Mouse (Mus musculus) regulatory T cell (primary cell): ENCODE results near the gene Csf2rb2.
"Not testable (repeated sequence)": the region's sequence is repeated elsewhere in the genome, so short reads cannot be mapped to it uniquely, and the experiment has no call there.

Experiments used
- in situ Hi-C: fragments of 300-600 bp; cut with MboI, MseI; formaldehyde crosslinking; loops from one replicate; pipeline ENCODE4 v1.15.1; 2025; ENCODE audit warnings: high pct_unique_total_duplicates

The Csf2rb2 gene

GRCm38 (mm10) chr15:78257326-78258050 lies 48.0 kb downstream of the Csf2rb2 start:
- in situ Hi-C loops = no loop called here

GRCm38 (mm10) chr15:78256602-78257259 lies 48.8 kb downstream of the Csf2rb2 start:
- in situ Hi-C loops = not testable (repeated sequence)

- in situ Hi-C loops = loop anchor here (5.0 kb wide), 1 partner anchor 83 kb away; no protein-coding TSS in a partner anchor
Observed at GRCm38 (mm10) chr15:78254751-78255150, 50.8 kb downstream of the Csf2rb2 start.

- in situ Hi-C loops = no loop called here
Observed at GRCm38 (mm10) chr15:78248410-78248809, 57.1 kb downstream of the Csf2rb2 start.

GRCm38 (mm10) chr15:78247659-78248058 lies 57.9 kb downstream of the Csf2rb2 start:
- in situ Hi-C loops = no loop called here

GRCm38 (mm10) chr15:78246143-78247116 lies 59.1 kb downstream of the Csf2rb2 start:
- in situ Hi-C loops = no loop called here

DNA sequence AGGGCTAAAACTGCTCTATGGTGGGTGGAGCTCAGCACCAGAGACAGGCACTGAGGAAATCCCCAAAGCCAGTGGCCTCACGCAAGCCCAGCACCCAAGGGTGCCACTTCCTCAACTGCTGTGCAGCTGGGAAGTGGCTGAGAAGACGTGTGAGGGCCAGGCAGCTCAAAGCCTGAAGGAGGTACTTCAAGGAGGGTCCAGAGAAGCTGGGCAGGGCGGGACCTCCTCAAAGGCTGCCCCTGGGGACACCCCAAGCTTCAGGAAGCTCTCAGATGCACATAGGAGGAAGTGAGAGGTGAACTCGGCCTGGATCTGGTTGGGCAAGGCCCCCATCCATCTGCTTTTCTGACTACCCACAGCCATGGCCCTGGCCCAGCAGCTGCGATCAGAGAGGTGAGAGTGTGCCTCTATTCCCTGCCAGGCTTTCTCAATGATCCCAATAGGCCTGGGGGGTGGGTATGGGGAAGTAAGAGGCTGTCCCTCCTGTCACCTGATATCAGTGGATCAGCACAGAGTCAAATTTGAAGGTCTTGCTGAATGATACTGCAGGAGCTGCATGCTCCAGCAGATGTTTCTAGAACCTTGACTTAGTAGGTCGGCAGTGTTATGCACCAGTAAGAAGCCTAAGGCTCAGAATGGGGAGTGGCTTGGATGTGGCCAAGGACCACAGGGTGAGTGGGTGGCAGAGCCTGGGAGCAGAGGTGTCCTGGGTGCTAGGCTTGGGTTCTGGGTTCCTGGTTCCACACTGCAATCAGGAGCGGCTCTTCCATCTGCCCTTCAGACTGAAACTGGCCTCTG lies 60.6 kb downstream of the Csf2rb2 start, which contains the start of gene Ncf4:
Gene Ncf4, plus strand, starts transcription at position 107 of the 798 bp plus-strand sequence.
- in situ Hi-C loops = no loop called here

DNA sequence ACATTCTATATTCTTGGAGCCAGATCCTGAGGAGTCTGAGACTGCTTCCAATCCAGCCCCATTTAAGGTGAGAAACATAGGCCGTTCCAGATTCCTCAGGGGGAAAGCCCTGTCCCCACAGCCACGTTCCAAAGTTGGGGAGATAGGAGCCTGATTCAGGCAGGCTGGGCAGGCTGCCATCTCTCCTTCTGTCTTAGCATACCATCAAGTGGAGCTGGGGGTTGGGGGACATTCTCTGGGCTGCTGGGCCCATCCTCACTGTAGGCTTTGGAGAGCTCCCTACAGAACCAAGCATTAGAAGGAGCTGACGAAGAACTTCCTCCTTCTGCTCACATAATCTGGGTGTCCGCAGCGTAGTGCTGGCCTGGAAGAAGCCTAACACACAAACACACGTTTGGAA lies 61.7 kb downstream of the Csf2rb2 start:
- in situ Hi-C loops = no loop called here

- in situ Hi-C loops = no loop called here
Observed at GRCm38 (mm10) chr15:78243061-78243460, 62.5 kb downstream of the Csf2rb2 start.

DNA sequence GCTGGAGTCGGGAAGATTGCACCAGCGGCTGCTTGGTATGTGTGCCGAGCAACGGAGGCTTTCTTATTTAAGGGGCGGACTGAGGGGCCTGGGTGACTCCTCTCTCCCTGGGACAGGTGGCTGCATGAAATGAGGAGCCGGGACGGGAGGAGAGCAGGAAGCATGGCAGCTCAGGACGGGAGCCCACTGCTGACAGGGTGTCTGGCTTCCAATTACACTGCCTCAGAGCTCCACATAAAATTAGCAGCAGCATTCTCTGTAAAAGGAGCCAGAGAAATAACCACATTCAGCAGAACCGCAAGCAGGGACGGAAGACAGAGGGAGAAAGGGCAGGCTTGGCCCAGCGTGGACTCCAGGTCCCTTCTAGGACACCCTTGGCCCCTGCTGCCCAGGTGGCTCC lies 64.2 kb downstream of the Csf2rb2 start:
- in situ Hi-C loops = no loop called here

DNA sequence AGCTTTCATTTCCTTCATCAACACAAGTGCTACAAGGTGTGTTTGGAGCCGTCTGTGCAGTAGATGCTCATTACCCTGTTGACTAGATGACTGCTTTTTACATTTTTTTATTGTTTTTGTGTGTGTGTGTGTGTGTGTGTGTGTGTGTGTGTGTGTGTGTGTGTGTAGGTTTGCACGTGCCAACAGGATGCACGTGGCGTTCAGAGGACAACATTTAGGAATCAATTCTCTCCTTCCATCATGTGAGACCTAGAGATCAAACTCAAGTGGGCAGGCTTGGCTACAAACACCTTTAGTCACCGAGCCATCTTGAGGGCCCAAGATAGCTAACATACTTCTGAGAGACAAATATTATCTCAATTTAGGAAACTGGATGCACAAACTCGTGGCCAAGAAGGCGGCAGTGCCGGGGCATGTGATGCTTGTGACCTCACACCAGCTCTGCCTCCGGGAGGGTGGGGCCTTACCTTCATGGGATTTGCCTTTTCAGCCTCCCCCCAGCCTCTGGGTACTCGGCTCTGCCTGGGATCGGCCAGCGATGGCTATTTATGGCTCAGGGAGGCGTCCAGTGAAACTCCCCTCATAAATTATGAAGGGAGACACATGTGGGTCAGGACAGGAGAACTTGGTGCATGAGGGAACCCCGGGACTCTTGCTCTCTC lies 65.4 kb downstream of the Csf2rb2 start:
- in situ Hi-C loops = no loop called here

DNA sequence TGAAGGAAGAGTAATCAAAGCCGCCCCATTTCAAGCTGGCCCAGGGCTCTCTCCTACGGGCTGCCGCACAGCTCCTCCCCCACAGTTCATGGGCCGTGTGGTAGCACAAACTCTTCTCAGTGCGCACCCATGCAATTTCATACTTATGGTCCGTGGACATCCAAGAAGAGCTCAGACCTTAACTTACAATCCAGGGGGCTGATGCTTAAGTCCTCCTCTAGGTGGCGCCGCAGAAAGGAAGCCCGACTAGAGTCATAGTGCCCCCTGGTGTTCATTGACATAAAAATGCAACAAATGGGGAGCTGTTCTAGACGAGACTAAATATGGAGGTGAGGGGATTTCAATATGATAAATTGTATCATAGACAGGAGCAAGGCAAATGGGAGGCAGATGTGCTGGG lies 66.1 kb downstream of the Csf2rb2 start:
- in situ Hi-C loops = no loop called here

GRCm38 (mm10) chr15:78234823-78235509 lies 70.6 kb downstream of the Csf2rb2 start:
- in situ Hi-C loops = loop anchor here (5.0 kb wide), 1 partner anchor 53 kb away; no protein-coding TSS in a partner anchor
